Mouse (Mus musculus) CH12.LX (cell line): Measurements from ENCODE around the gene Mcmbp. TPM values are rescaled to one million over a fixed set of nuclear protein-coding genes. Genes with fewer than 3 reads are reported as not detected.
A peak's percentile ranks its signal among the peaks of the same experiment; 100 is the strongest.

ENCODE experiments used
- DNase-seq: peaks from one replicate; pipeline ENCODE4 v3.0.0-alpha.2; 2013; ENCODE audit errors: extremely low read depth
- H3K27ac ChIP-seq: 2 replicates; pipeline ENCODE4 v1.5.1; 2012; ENCODE audit warnings: low read depth, mild to moderate bottlenecking, control low read depth, moderate library complexity; ENCODE audit not compliant: insufficient read depth
- H3K27me3 ChIP-seq: replicated peaks from 2 replicates; pipeline ENCODE3; 2012; ENCODE audit warnings: inconsistent platforms
- H3K36me3 ChIP-seq, 2 experiments: replicated peaks in 1 of 2; 2 replicates each; pipeline versions ENCODE3 to v1.6.1; 2012; ENCODE audit warnings: inconsistent platforms in 1 of 2, low read length in 1 of 2, mild to moderate bottlenecking in 1 of 2, mixed read lengths in 1 of 2, moderate library complexity in 1 of 2; ENCODE audit not compliant: control insufficient read depth in 1 of 2, insufficient read depth in 1 of 2
- H3K4me1 ChIP-seq, 2 experiments: 2 replicates each; pipeline ENCODE4 v1.6.1; 2012; ENCODE audit warnings: inconsistent platforms in 1 of 2, moderate library complexity in 1 of 2; ENCODE audit not compliant: insufficient read depth in 2 of 2, control insufficient read depth in 1 of 2
- H3K4me2 ChIP-seq: 2 replicates; pipeline ENCODE4 v1.6.1; 2012; ENCODE audit warnings: low read depth, mild to moderate bottlenecking, control low read depth; ENCODE audit not compliant: poor library complexity, insufficient read depth, severe bottlenecking
- H3K4me3 ChIP-seq, 3 experiments: fragments of 150-350 bp in 1 of 3; sonication (generic) in 1 of 3; replicated peaks in 1 of 3; 2 replicates each; pipeline versions ENCODE3 to v1.5.1; 2011 to 2012; ENCODE audit warnings: low read depth in 2 of 3, low read length in 2 of 3, mild to moderate bottlenecking in 2 of 3, moderate library complexity in 2 of 3, control low read depth in 1 of 3, improper control_type of control experiment in 1 of 3, inconsistent platforms in 1 of 3, mixed read lengths in 1 of 3; ENCODE audit not compliant: poor library complexity in 1 of 3
- H3K79me2 ChIP-seq: replicated peaks from 2 replicates; pipeline ENCODE4 v1.6.1; 2012; ENCODE audit warnings: mild to moderate bottlenecking, moderate library complexity; ENCODE audit not compliant: control insufficient read depth, poor library complexity, insufficient read depth, severe bottlenecking; ENCODE audit errors: extremely low read depth
- H3K9ac ChIP-seq: 2 replicates; pipeline ENCODE4 v1.6.1; 2012; ENCODE audit warnings: low read depth, mild to moderate bottlenecking, control low read depth, moderate library complexity; ENCODE audit not compliant: insufficient read depth
- H3K9me3 ChIP-seq: replicated peaks from 2 replicates; pipeline ENCODE3; 2012; ENCODE audit warnings: low read length, inconsistent platforms, mixed read lengths
- BHLHE40 ChIP-seq: IDR thresholded peaks from 2 replicates; pipeline ENCODE4 v1.6.1; 2011; ENCODE audit warnings: mild to moderate bottlenecking, low read depth, low read length, improper control_type of control experiment
- CHD1 ChIP-seq: IDR thresholded peaks from 2 replicates; pipeline ENCODE4 v1.6.1; 2012; ENCODE audit warnings: low read depth, low read length, improper control_type of control experiment, inconsistent platforms
- CHD2 ChIP-seq: IDR thresholded peaks from 2 replicates; pipeline ENCODE4 v1.6.1; 2011; ENCODE audit warnings: low read length, improper control_type of control experiment
- CTCF ChIP-seq, 2 experiments: IDR thresholded peaks in 1 of 2; conservative IDR thresholded peaks in 1 of 2; 2 replicates each; pipeline ENCODE4 v1.5.1; 2011 to 2012; ENCODE audit warnings: low read depth in 2 of 2, low read length in 2 of 2, improper control_type of control experiment in 1 of 2, inconsistent platforms in 1 of 2, mild to moderate bottlenecking in 1 of 2, moderate library complexity in 1 of 2
- E2F4 ChIP-seq: IDR thresholded peaks from 2 replicates; pipeline ENCODE4 v1.6.1; 2011; ENCODE audit warnings: low read depth, low read length, improper control_type of control experiment; ENCODE audit not compliant: insufficient replicate concordance
- EP300 ChIP-seq: IDR thresholded peaks from 2 replicates; pipeline ENCODE4 v1.6.1; 2011; ENCODE audit warnings: low read length, improper control_type of control experiment
- ETS1 ChIP-seq: conservative IDR thresholded peaks from 2 replicates; pipeline ENCODE4 v1.6.1; 2012; ENCODE audit warnings: low read depth, mild to moderate bottlenecking, inconsistent platforms, low read length, improper control_type of control experiment, moderate library complexity
- GABPA ChIP-seq: IDR thresholded peaks from 2 replicates; pipeline ENCODE4 v1.6.1; 2012; ENCODE audit warnings: low read depth, low read length, improper control_type of control experiment, inconsistent platforms; ENCODE audit not compliant: insufficient replicate concordance
- HCFC1 ChIP-seq: IDR thresholded peaks from 2 replicates; pipeline ENCODE4 v1.6.1; 2012; ENCODE audit warnings: low read depth, mild to moderate bottlenecking, inconsistent platforms, low read length, improper control_type of control experiment
- IRF4 ChIP-seq: IDR thresholded peaks from 2 replicates; pipeline ENCODE4 v1.6.1; 2014; ENCODE audit warnings: low read depth, mild to moderate bottlenecking, inconsistent platforms, low read length, improper control_type of control experiment
- JUN ChIP-seq: IDR thresholded peaks from 2 replicates; pipeline ENCODE4 v1.6.1; 2011; ENCODE audit warnings: low read depth, mild to moderate bottlenecking, low read length, improper control_type of control experiment, moderate library complexity; ENCODE audit not compliant: insufficient read depth
- JUND ChIP-seq: conservative IDR thresholded peaks from 2 replicates; pipeline ENCODE4 v1.6.1; 2011; ENCODE audit warnings: low read depth, low read length, improper control_type of control experiment
- KAT2A ChIP-seq: IDR thresholded peaks from 2 replicates; pipeline ENCODE4 v1.6.1; 2012; ENCODE audit warnings: low read length, improper control_type of control experiment, inconsistent platforms; ENCODE audit not compliant: insufficient replicate concordance
- MAFK ChIP-seq: IDR thresholded peaks from 2 replicates; pipeline ENCODE4 v1.6.1; 2011; ENCODE audit warnings: low read length, improper control_type of control experiment; ENCODE audit not compliant: insufficient replicate concordance
- MAX ChIP-seq: IDR thresholded peaks from 2 replicates; pipeline ENCODE4 v1.6.1; 2011; ENCODE audit warnings: low read length, improper control_type of control experiment
- MEF2A ChIP-seq: IDR thresholded peaks from 2 replicates; pipeline ENCODE4 v1.6.1; 2014; ENCODE audit warnings: low read depth, mild to moderate bottlenecking, inconsistent platforms, low read length, improper control_type of control experiment, borderline replicate concordance
- MXI1 ChIP-seq: IDR thresholded peaks from 2 replicates; pipeline ENCODE4 v1.6.1; 2011; ENCODE audit warnings: mild to moderate bottlenecking, low read depth, low read length, improper control_type of control experiment
- MYC ChIP-seq: IDR thresholded peaks from 2 replicates; pipeline ENCODE4 v1.6.1; 2011; ENCODE audit warnings: low read depth, mild to moderate bottlenecking, improper control_type of control experiment, low read length
- NELFE ChIP-seq: IDR thresholded peaks from 2 replicates; pipeline ENCODE4 v1.6.1; 2011; ENCODE audit warnings: low read depth, low read length, improper control_type of control experiment
- NRF1 ChIP-seq: IDR thresholded peaks from 2 replicates; pipeline ENCODE4 v1.6.1; 2014; ENCODE audit warnings: low read depth, mild to moderate bottlenecking, inconsistent platforms, low read length, improper control_type of control experiment, moderate library complexity
- PAX5 ChIP-seq: IDR thresholded peaks from 2 replicates; pipeline ENCODE4 v1.6.1; 2012; ENCODE audit warnings: low read length, inconsistent platforms, mixed read lengths
- POLR2A ChIP-seq: IDR thresholded peaks from 2 replicates; pipeline ENCODE4 v1.6.1; 2011; ENCODE audit warnings: low read depth, mild to moderate bottlenecking, improper control_type of control experiment, low read length
- RAD21 ChIP-seq: IDR thresholded peaks from 2 replicates; pipeline ENCODE4 v1.6.1; 2011; ENCODE audit warnings: low read depth, mild to moderate bottlenecking, low read length, improper control_type of control experiment, moderate library complexity
- SMC3 ChIP-seq: IDR thresholded peaks from 2 replicates; pipeline ENCODE4 v1.6.1; 2011; ENCODE audit warnings: low read depth, low read length, improper control_type of control experiment
- TBP ChIP-seq: conservative IDR thresholded peaks from 2 replicates; pipeline ENCODE4 v1.6.1; 2011; ENCODE audit warnings: low read depth, low read length, improper control_type of control experiment
- TCF12 ChIP-seq: IDR thresholded peaks from 2 replicates; pipeline ENCODE4 v1.6.1; 2014; ENCODE audit warnings: low read depth, mild to moderate bottlenecking, inconsistent platforms, low read length, improper control_type of control experiment
- USF2 ChIP-seq: conservative IDR thresholded peaks from 2 replicates; pipeline ENCODE4 v1.6.1; 2011; ENCODE audit warnings: low read depth, low read length, improper control_type of control experiment
- ZC3H11A ChIP-seq: IDR thresholded peaks from 2 replicates; pipeline ENCODE4 v1.6.1; 2012; ENCODE audit warnings: low read depth, mild to moderate bottlenecking, inconsistent platforms, low read length, improper control_type of control experiment
- ZKSCAN1 ChIP-seq: IDR thresholded peaks from 2 replicates; pipeline ENCODE4 v1.6.1; 2012; ENCODE audit warnings: low read depth, inconsistent platforms, low read length, improper control_type of control experiment, borderline replicate concordance
- ZMIZ1 ChIP-seq: IDR thresholded peaks from 2 replicates; pipeline ENCODE4 v1.6.1; 2012; ENCODE audit warnings: low read depth, mild to moderate bottlenecking, inconsistent platforms, low read length, improper control_type of control experiment
- dilution Hi-C: fragments of 300-500 bp; cut with MboI; formaldehyde crosslinking; loops from 2 replicates; pipeline ENCODE4 v1.14.3; 2020; ENCODE audit warnings: low sequenced_read_pairs; ENCODE audit not compliant: extremely low pct_unique_long_range_greater_than_20kb, extremely low pct_ligation_motif_present
- in situ Hi-C: fragments of 300-500 bp; cut with MboI; formaldehyde crosslinking; loops from 3 replicates; pipeline ENCODE4 v1.14.3; 2019; ENCODE audit warnings: low sequenced_read_pairs, low pct_ligation_motif_present, low pct_unique_long_range_greater_than_20kb, mixed read lengths
- polyA plus RNA-seq: library from polyadenylated mRNA; unstranded; fragments of >175 nt; gene quantifications from 2 replicates; pipeline ENCODE4 v1.2.1, GENCODE M21; 2012; ENCODE audit warnings: low read depth; ENCODE audit not compliant: insufficient read length
- total RNA-seq, 2 experiments: library from RNA; depleted of rRNA; stranded (reverse); fragments of 300-350 nt in 1 of 2; fragments of >200 nt in 1 of 2; gene quantifications; 2 replicates each; pipeline ENCODE4 v1.2.3; 2012 to 2014

Gene Mcmbp
- total and polyA plus RNA-seq, 3 experiments: 45.2 to 75.7 (median 69.4) TPM

DNA sequence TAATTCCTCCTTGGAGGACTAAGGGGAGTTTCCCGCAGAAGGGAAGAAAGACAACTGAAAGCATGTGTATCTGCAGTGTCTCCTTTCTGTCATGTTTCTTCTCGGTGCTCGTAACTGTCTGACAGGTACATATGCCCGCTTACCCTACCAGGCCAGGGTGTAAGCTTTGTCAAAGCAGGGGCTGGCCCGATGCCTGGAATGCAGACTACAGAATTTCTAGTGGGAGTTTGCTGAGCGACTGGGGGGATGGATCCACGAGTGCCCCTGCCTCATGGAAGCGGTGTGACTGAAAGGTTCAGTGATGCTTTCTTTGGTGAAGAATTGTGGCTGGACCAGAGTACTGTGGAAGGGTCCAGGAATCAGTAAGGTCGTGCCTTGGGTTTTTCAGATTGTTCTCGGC, 5.9 kb upstream of the Mcmbp start:
- Histone ChIP-seq H3K79me2 (peaks cover 42% of the 10 kb centered on the region), H3K4me3 (peak overlapping the region; percentile 96 to 98 (median 98)), H3K36me3 (peaks cover 11 to 40% of the 10 kb centered on the region in 2 experiments), H3K4me1 (peaks cover 6 to 30% of the 10 kb centered on the region in 2 experiments), H3K27me3 (no peaks in the 10 kb centered on the region), H3K27ac (no peak overlapping the region), H3K4me2 (peak overlapping the region; percentile 99), H3K9me3 (peaks cover 3% of the 10 kb centered on the region), H3K9ac (peak overlapping the region; percentile 93)
- dilution Hi-C loops: no loop called here
- no peak for DNase-seq
- in situ Hi-C loops: no loop called here
- TF ChIP-seq JUN (no peak), CTCF (conservative IDR thresholded peaks at IDR 0.05 in 1 of 2, IDR thresholded peaks at IDR 0.05 in 1 of 2; ENCODE audit: low read depth in 2 of 2, low read length in 2 of 2) (no peak), MYC (no peak), GABPA (no peak), MXI1 (no peak), TCF12 (no peak), POLR2A (no peak), IRF4 (no peak), MAFK (no peak), KAT2A (no peak), CHD1 (no peak), CHD2 (no peak), USF2 (no peak)

DNA sequence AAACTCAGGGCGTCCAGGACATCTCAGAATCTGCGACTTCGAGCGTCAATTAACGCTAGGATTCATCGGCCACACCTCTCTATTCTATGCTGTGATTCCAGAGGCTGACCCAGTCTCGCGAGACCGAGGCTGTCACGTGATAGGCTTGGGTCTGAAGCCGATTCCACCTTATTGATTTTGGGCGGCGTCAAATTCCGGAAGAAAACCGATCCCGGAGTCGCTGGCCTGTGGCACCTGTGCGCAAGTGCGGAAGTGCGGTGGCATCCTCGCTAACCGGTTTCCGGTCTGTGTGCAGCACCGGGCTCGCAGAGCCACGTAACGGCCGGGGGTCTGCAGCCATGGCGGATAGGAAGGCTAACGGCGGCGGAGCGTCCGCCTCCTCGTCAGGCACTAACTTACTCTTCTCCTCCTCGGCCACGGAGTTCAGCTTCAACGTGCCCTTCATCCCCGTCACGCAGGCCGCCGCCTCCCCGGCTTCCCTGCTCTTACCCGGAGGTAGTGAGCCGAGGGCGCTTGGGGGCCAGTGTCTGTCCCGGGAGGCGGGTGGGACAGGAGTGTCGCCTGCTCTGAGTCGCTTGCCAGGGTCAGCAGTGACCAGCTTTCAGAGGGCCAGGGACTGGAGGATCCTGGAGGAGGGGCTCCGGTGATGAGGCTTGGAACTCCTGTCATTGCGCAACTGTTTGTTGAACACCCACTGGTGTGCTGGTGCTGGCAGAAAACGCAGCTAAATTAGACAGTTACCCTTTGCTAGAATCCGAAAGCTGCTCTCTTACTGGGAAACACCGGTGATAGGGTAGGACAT, 4.6 kb upstream of the Mcmbp start, which contains the start of gene Sec23ip:
Gene Sec23ip, plus strand, starts transcription at position 260 of the 802 bp plus-strand sequence.
- Histone ChIP-seq H3K4me1 (peaks cover 6 to 35% of the 10 kb centered on the region in 2 experiments), H3K9ac (peak within 1 kb of the TSS; percentile 93), H3K9me3 (peaks cover 3% of the 10 kb centered on the region), H3K79me2 (peaks cover 42% of the 10 kb centered on the region), H3K27me3 (no peaks in the 10 kb centered on the region), H3K4me3 (peak within 1 kb of the TSS; percentile 96 to 98 (median 98)), H3K27ac (0 out of 2 replicates have a peak within 1 kb of the TSS, but pooled peaks have one; percentile 9), H3K36me3 (peaks cover 3 to 27% of the 10 kb centered on the region in 2 experiments), H3K4me2 (peak within 1 kb of the TSS; percentile 99)
- in situ Hi-C loops (no loop called here), dilution Hi-C loops (no loop called here)
- DNase-seq: peak; percentile 100
- no peak for TF ChIP-seq CTCF (conservative IDR thresholded peaks at IDR 0.05 in 1 of 2, IDR thresholded peaks at IDR 0.05 in 1 of 2; ENCODE audit: low read depth in 2 of 2, low read length in 2 of 2)
- TF ChIP-seq ZC3H11A: no peak
- TF ChIP-seq GABPA: peak; percentile 68; the same call in 1 of the 2 replicates
- peak; percentile 98 for TF ChIP-seq HCFC1
- peak; percentile 89 for TF ChIP-seq TCF12
- TF ChIP-seq NELFE: peak; percentile 97
- TF ChIP-seq MEF2A: 0 out of 2 replicates have a peak, but pooled peaks have one; percentile 52
- no peak for TF ChIP-seq EP300
- TF ChIP-seq E2F4: no peak
- TF ChIP-seq RAD21: no peak
- TF ChIP-seq TBP: peak; percentile 69; the same call in 1 of the 2 replicates
- TF ChIP-seq BHLHE40: peak; percentile 75
- no peak for TF ChIP-seq ZKSCAN1
- peak; percentile 98 for TF ChIP-seq POLR2A
- no peak for TF ChIP-seq JUND
- TF ChIP-seq MAX: peak; percentile 98
- peak; percentile 93 for TF ChIP-seq NRF1
- TF ChIP-seq PAX5: no peak
- no peak for TF ChIP-seq SMC3
- no peak for TF ChIP-seq JUN
- TF ChIP-seq MAFK: no peak
- TF ChIP-seq ZMIZ1: peak; percentile 83
- peak; percentile 100 for TF ChIP-seq CHD2
- TF ChIP-seq ETS1: no peak
- TF ChIP-seq USF2: peak; percentile 99
- no peak for TF ChIP-seq CHD1
